Mouse (Mus musculus) ovary, adult 2 months (tissue): ENCODE results near the gene Larp6. TPM values are rescaled to one million over a fixed set of nuclear protein-coding genes. Genes with fewer than 3 reads are reported as not detected.

Experiments
- polyA plus RNA-seq: library from polyadenylated mRNA; depleted of rRNA; stranded (reverse); fragments of >200 nt; gene quantifications from 2 replicates; pipeline ENCODE4 v1.2.3, GENCODE M21; 2012; rRNA removed

Gene Larp6
- polyA plus RNA-seq, result 2.6 and 3.6 TPM in 2 replicates

DNA sequence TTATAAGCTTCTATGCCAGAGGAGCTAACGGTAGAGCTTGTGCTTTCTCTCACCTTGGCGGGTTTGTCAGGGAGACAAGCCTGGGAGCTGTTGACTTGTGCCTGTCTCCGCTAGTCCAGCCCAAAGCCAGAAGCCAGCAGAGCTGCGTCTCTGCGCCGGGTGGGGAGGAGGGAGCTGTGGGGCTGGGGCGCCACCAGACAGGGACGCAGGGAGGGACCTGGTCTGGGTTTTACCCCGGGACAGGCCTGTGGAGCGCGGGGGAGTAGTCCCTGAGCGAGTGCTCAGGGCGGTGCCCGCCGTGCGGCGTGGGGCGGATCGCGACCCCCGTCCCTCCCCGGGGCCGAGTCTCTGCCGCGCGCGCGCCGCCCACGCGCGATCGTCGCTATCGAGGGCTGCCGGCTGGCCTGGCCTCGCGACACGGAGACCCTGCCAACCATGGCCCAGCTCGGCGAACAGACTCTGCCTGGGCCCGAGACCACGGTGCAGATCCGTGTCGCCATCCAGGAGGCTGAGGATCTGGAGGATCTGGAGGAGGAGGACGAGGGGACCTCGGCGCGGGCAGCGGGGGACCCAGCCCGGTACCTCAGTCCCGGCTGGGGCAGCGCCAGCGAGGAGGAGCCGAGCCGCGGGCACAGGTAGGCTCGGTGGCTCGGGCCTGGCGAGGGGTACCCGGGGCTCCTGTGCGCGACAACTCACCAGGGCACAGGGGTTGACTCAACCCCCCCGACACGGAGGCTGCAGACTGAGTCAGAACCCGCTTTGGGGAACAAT is at the start of gene Larp6:
Gene Larp6, plus strand, starts transcription at position 219 of the 771 bp plus-strand sequence.

DNA sequence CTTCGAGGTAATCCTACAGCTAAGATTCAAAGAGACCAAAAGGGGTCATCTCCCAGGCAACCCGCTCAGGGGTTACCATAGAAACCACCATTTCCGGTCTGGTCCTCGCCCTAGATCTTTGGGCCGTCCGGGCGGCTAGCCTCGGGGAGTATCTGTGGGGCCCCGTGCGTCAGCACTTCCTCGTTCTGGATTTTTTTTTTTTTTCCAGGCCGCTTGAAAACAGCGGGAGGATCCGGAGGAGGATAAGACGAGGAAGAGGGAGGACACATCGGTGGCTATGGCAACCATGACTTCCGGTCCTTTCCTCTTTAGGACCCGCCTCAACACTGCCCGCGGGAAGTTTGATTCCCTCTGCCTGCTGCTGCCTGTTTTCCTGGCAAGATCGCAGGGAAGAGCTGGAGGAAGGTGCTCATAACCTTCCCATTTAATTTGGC is 24.9 kb upstream of the Larp6 start, which contains the start of gene Lrrc49:
Gene Lrrc49, minus strand, starts transcription at position 268 of the 434 bp plus-strand sequence.

Other genes with a start within 250 kb of the Larp6 start
- 21.3 and 23.5 TPM in 2 replicates for gene Thsd4, start 190.9 kb upstream of the Larp6 start, polyA plus RNA-seq
- gene Lrrc49, start 24.8 kb upstream of the Larp6 start, polyA plus RNA-seq, result 4.5 and 4.8 TPM in 2 replicates
- 6.6 and 7.0 TPM in 2 replicates for gene Uaca, start 81.6 kb downstream of the Larp6 start, polyA plus RNA-seq